ENCODE assay signal across 36 mouse cellular contexts in the genomic region with DNA sequence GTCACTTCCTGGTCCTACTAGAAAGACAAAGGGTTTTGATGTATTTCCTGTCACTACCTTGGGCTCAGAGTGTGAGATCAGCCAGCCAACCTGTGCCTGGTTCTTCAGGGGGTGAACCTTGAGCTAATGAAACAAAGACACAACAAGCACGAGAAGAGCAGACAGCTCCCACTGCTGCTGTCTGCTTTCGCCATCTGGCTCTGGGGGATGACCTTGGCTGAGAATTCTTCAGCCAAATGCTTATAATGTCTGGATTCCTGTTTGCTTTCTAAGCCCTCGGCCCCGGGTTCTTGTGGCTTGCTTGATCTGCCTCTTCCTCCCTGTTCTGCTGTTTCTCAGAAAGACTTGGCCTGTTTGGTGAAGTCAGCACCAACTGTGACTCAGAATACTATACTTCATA. TPM values are rescaled to one million over a fixed set of nuclear protein-coding genes. Genes with fewer than 3 reads are reported as not detected.
DNase-seq lines count a peak whose midpoint lies in the region; ATAC-seq lines count a peak whose summit lies in the region.
"Had no signal": no experiment of that assay in that cellular context is flagged by ENCODE, and none has a peak within 500 bp of the region (broad histone marks: within the 10 kb centered on the region; RNA-seq: fewer than 3 reads in every experiment).

No protein-coding gene starts in this region.

- peaks cover 4% of the 10 kb centered on the region; the same call in 1 of the 2 replicates for H3K27me3 ChIP-seq in hindbrain, embryonic 10.5 days (ENCODE audit: insufficient read depth, poor library complexity, severe bottlenecking)
- no peaks in the 10 kb centered on the region for H3K27me3 ChIP-seq in hindbrain, embryonic 11.5 days (ENCODE audit: control insufficient read depth, insufficient read depth, low read length)
- H3K27me3 ChIP-seq: heart, embryonic 15.5 days; hindbrain, embryonic 13.5 days; kidney, embryonic 15.5 days; limb, embryonic 15.5 days; liver, embryonic 13.5 days; megakaryocyte, embryonic 14.5 days; neural tube, embryonic 13.5 days had no signal

- 0 out of 2 replicates have a peak overlapping the region, but pooled peaks have one; percentile 18 for H3K27ac ChIP-seq in hindbrain, embryonic 10.5 days
- H3K27ac ChIP-seq in hindbrain, embryonic 11.5 days (ENCODE audit: low read depth, low read length) = no peak overlapping the region
- H3K27ac ChIP-seq: heart, embryonic 10.5 days; heart, embryonic 15.5 days; hindbrain, embryonic 13.5 days; kidney, embryonic 15.5 days; layer of hippocampus, adult 2 months; limb, embryonic 10.5 days; limb, embryonic 15.5 days; liver, embryonic 13.5 days; midbrain, embryonic 12.5 days; neural tube, embryonic 13.5 days had no signal

- WGBS in hindbrain, embryonic 10.5 days = 69% methylated on average over 4 of the region's 4 CpGs
- 63% methylated on average over 4 of the region's 4 CpGs for WGBS in hindbrain, embryonic 11.5 days

- no peaks in the 10 kb centered on the region for H3K9me3 ChIP-seq in hindbrain, embryonic 10.5 days
- H3K9me3 ChIP-seq in hindbrain, embryonic 11.5 days (ENCODE audit: control insufficient read depth, low read length) = no peaks in the 10 kb centered on the region
- H3K9me3 ChIP-seq: heart, embryonic 10.5 days; heart, embryonic 15.5 days; hindbrain, embryonic 13.5 days; kidney, embryonic 15.5 days; limb, embryonic 10.5 days; limb, embryonic 15.5 days; liver, embryonic 13.5 days; midbrain, embryonic 12.5 days; neural tube, embryonic 13.5 days had no signal

- H3K9ac ChIP-seq in hindbrain, embryonic 11.5 days (ENCODE audit: low read depth, low read length) = no peak overlapping the region
- H3K9ac ChIP-seq: heart, embryonic 15.5 days; hindbrain, embryonic 13.5 days; kidney, embryonic 15.5 days; limb, embryonic 15.5 days; liver, embryonic 13.5 days; midbrain, embryonic 12.5 days; neural tube, embryonic 13.5 days had no signal

- H3K4me2 ChIP-seq in hindbrain, embryonic 11.5 days (replicated peaks; ENCODE audit: low read depth, low read length) = no peak overlapping the region
- H3K4me2 ChIP-seq: heart, embryonic 15.5 days; hindbrain, embryonic 13.5 days; kidney, embryonic 15.5 days; limb, embryonic 15.5 days; liver, embryonic 13.5 days; midbrain, embryonic 12.5 days; neural tube, embryonic 13.5 days had no signal

- peak; percentile 38 for DNase-seq in adrenal gland, adult 2 months
- no peak for DNase-seq in adrenal gland, postnatal 4 days (ENCODE audit: low spot score in 2 of 2)
- no peak for DNase-seq in hindbrain, embryonic 10.5 days (ENCODE audit: low spot score)
- no peak for DNase-seq in hindbrain, embryonic 11.5 days (ENCODE audit: low spot score)
- DNase-seq in ovary, adult 18-20 months (ENCODE audit: low spot score) = peak; percentile 79
- DNase-seq in ovary, postnatal 14 days (ENCODE audit: low spot score) = no peak
- no peak for DNase-seq in right cerebral cortex, adult 18-20 months
- DNase-seq: cerebellum, adult 11 months; cerebellum, adult 9-11 months; gastrocnemius, postnatal 25 days; heart, adult 11 months; kidney, adult 11 months; kidney, postnatal 36 days; liver, embryonic 13.5 days; lung, adult 18-20 months; lung, postnatal 4 days had no signal

- no peak overlapping the region for H3K4me3 ChIP-seq in hindbrain, embryonic 10.5 days
- no peak overlapping the region for H3K4me3 ChIP-seq in hindbrain, embryonic 11.5 days (ENCODE audit: low read depth, low read length)
- H3K4me3 ChIP-seq: heart, embryonic 10.5 days; heart, embryonic 15.5 days; hindbrain, embryonic 13.5 days; kidney, embryonic 15.5 days; layer of hippocampus, adult 2 months; limb, embryonic 10.5 days; limb, embryonic 15.5 days; liver, embryonic 13.5 days; megakaryocyte, embryonic 14.5 days; midbrain, embryonic 12.5 days; myocyte; neural tube, embryonic 13.5 days had no signal

- peaks cover 49% of the 10 kb centered on the region for H3K4me1 ChIP-seq in hindbrain, embryonic 10.5 days (replicated peaks)
- peaks cover 3% of the 10 kb centered on the region; the same call in 1 of the 2 replicates for H3K4me1 ChIP-seq in hindbrain, embryonic 11.5 days (replicated peaks; ENCODE audit: control insufficient read depth, insufficient read depth, low read length)
- H3K4me1 ChIP-seq: heart, embryonic 15.5 days; limb, embryonic 15.5 days; liver, embryonic 13.5 days; megakaryocyte, embryonic 14.5 days; midbrain, embryonic 12.5 days had no signal

- no peaks in the 10 kb centered on the region for H3K36me3 ChIP-seq in hindbrain, embryonic 10.5 days
- no peaks in the 10 kb centered on the region for H3K36me3 ChIP-seq in hindbrain, embryonic 11.5 days (ENCODE audit: control insufficient read depth, insufficient read depth, low read length)
- H3K36me3 ChIP-seq: heart, embryonic 10.5 days; heart, embryonic 15.5 days; hindbrain, embryonic 13.5 days; kidney, embryonic 15.5 days; limb, embryonic 10.5 days; limb, embryonic 15.5 days; liver, embryonic 13.5 days; midbrain, embryonic 12.5 days; neural tube, embryonic 13.5 days had no signal

- no peak for ATAC-seq in hindbrain, embryonic 11.5 days (ENCODE audit: low FRiP score)
- ATAC-seq: forebrain, embryonic 14.5 days; inflammation-experienced regulatory T-cells, adult 6 months; lung, postnatal 0 days; Patski had no signal

RNA-seq across cellular contexts. Expression of gene Lama1, which starts 6.4 kb away (rescaled TPM):
- total RNA-seq in adrenal gland, adult 2 months (2021) = 10 to 100 TPM in 1 of 2 experiments, 1 to 10 TPM in 1; 7.5 to 10.6 TPM
- 8.1 and 9.6 TPM in 2 replicates for polyA plus RNA-seq in adrenal gland, adult 2 months (2012; rRNA removed)
- 10 to 100 TPM; 21.6 to 34.4 TPM for total RNA-seq in adrenal gland, postnatal 4 days (2021)
- polyA plus RNA-seq in hindbrain, embryonic 10.5 days (2016; fragmentation: Nextera tagmentation; extraction: Ambion mirVana) = 19.1 and 25.8 TPM in 2 replicates
- 15.5 and 22.1 TPM in 2 replicates for polyA plus RNA-seq in hindbrain, embryonic 11.5 days (2014; fragmentation: Nextera tagmentation; extraction: Ambion mirVana)
- total RNA-seq: MEL had no signal
- polyA plus RNA-seq: inflammation-experienced regulatory T-cells, adult 6 months had no signal

RNA-seq across cellular contexts. Expression of gene Lrrc30, which starts 58.2 kb away (rescaled TPM):
- under 1 TPM; 0.14 to 0.41 TPM for total RNA-seq in adrenal gland, adult 2 months (2021)
- 0.28 and 0.35 TPM in 2 replicates for polyA plus RNA-seq in adrenal gland, adult 2 months (2012; rRNA removed)
- under 1 TPM; 0.50 to 0.62 TPM for total RNA-seq in adrenal gland, postnatal 4 days (2021)
- polyA plus RNA-seq in hindbrain, embryonic 10.5 days (2016; fragmentation: Nextera tagmentation; extraction: Ambion mirVana) = not detected in 2 replicates
- not detected in 2 replicates for polyA plus RNA-seq in hindbrain, embryonic 11.5 days (2014; fragmentation: Nextera tagmentation; extraction: Ambion mirVana)
- total RNA-seq: layer of hippocampus, adult 2 months; layer of hippocampus, postnatal 25 days; MEL; midbrain, postnatal 0 days had no signal
- polyA plus RNA-seq: embryonic facial prominence, embryonic 11.5 days; forebrain, embryonic 14.5 days; frontal cortex, adult 2 months; heart, embryonic 15.5 days; hindbrain, embryonic 13.5 days; inflammation-experienced regulatory T-cells, adult 6 months; kidney, embryonic 15.5 days; limb, embryonic 10.5 days; liver, embryonic 13.5 days; lung, postnatal 0 days; midbrain, embryonic 12.5 days; midbrain, postnatal 0 days; neural tube, embryonic 13.5 days; Patski had no signal

Comparison
In these comparisons a context has a peak if more than half of its experiments do, and no peak if none do; other contexts are left out.
1. DNase-seq: peak in adrenal gland, adult 2 months (single experiment) and ovary, adult 18-20 months (single experiment); none in adrenal gland, postnatal 4 days (0 of 2), hindbrain, embryonic 10.5 days (single experiment), hindbrain, embryonic 11.5 days (single experiment), ovary, postnatal 14 days (single experiment) and right cerebral cortex, adult 18-20 months (single experiment).